27 mouse cellular contexts compared by ENCODE assay signal in genomic region chr17:12337156-12337555, GRCm38 (mm10). TPM values are rescaled to one million over a fixed set of nuclear protein-coding genes. Genes with fewer than 3 reads are reported as not detected.
DNase-seq lines count a peak whose midpoint lies in the region; ATAC-seq lines count a peak whose summit lies in the region.
"Had no signal": no experiment of that assay in that cellular context is flagged by ENCODE, and none has a peak within 500 bp of the region (broad histone marks: within the 10 kb centered on the region; RNA-seq: fewer than 3 reads in every experiment).

No protein-coding gene starts in this region.

- no peak overlapping the region for H3K4me3 ChIP-seq in kidney, embryonic 14.5 days (ENCODE audit: low read length)
- H3K4me3 ChIP-seq in kidney, embryonic 16.5 days (ENCODE audit: low read length): no peak overlapping the region
- H3K4me3 ChIP-seq: embryonic facial prominence, embryonic 10.5 days; forebrain, embryonic 10.5 days; heart, embryonic 10.5 days; limb, embryonic 10.5 days; liver, embryonic 15.5 days; lung, embryonic 15.5 days; neural tube, embryonic 12.5 days had no signal

- no peak overlapping the region for H3K27ac ChIP-seq in kidney, embryonic 14.5 days (ENCODE audit: low read depth, low read length)
- peak overlapping the region; percentile 39; the same call in 1 of the 2 replicates for H3K27ac ChIP-seq in kidney, embryonic 16.5 days (ENCODE audit: low read length)
- H3K27ac ChIP-seq: embryonic facial prominence, embryonic 10.5 days; forebrain, embryonic 10.5 days; heart, embryonic 10.5 days; limb, embryonic 10.5 days; liver, embryonic 15.5 days; lung, embryonic 15.5 days; neural tube, embryonic 12.5 days had no signal

- WGBS in kidney, embryonic 14.5 days: 76% methylated on average over 4 of the region's 4 CpGs
- WGBS in kidney, embryonic 16.5 days: 64% methylated on average over 4 of the region's 4 CpGs
- 20% methylated on average over 4 of the region's 4 CpGs for WGBS in large intestine, adult 2 months

- H3K9ac ChIP-seq in kidney, embryonic 14.5 days (ENCODE audit: low read depth, low read length): no peak overlapping the region
- no peak overlapping the region for H3K9ac ChIP-seq in kidney, embryonic 16.5 days (replicated peaks; ENCODE audit: low read length)
- H3K9ac ChIP-seq: liver, embryonic 15.5 days; lung, embryonic 15.5 days; neural tube, embryonic 12.5 days had no signal

- peak; percentile 73 for DNase-seq in kidney, adult 11 months
- peak; percentile 85 for DNase-seq in large intestine, adult 2 months (ENCODE audit: low read depth, low spot score)
- DNase-seq in cerebellum, adult 9-10 months: no peak
- DNase-seq in urinary bladder, adult 18-20 months (ENCODE audit: low spot score in 2 of 2): no peak
- DNase-seq in heart, adult 8-10 months (ENCODE audit: low spot score): no peak
- DNase-seq: adrenal gland, postnatal 36 days; cerebellum, adult 9-11 months; heart, postnatal 4 days; liver; lung, postnatal 36 days; midbrain, embryonic 14.5 days; right cerebral cortex, postnatal 14 days; spleen, adult 18-20 months had no signal

- no peaks in the 10 kb centered on the region for H3K27me3 ChIP-seq in kidney, embryonic 14.5 days (ENCODE audit: control insufficient read depth, insufficient read depth, low read length)
- H3K27me3 ChIP-seq in kidney, embryonic 16.5 days (ENCODE audit: insufficient read depth, low read length): no peaks in the 10 kb centered on the region
- H3K27me3 ChIP-seq: lung, embryonic 15.5 days; neural tube, embryonic 12.5 days had no signal

- no peaks in the 10 kb centered on the region for H3K4me1 ChIP-seq in kidney, embryonic 14.5 days (ENCODE audit: control insufficient read depth, insufficient read depth, low read length)
- no peaks in the 10 kb centered on the region for H3K4me1 ChIP-seq in kidney, embryonic 16.5 days (ENCODE audit: insufficient read depth, low read length)
- H3K4me1 ChIP-seq: embryonic facial prominence, embryonic 10.5 days; heart, embryonic 10.5 days; limb, embryonic 10.5 days; liver, embryonic 15.5 days; lung, embryonic 15.5 days; neural tube, embryonic 12.5 days had no signal

- H3K4me2 ChIP-seq in kidney, embryonic 14.5 days (replicated peaks; ENCODE audit: low read depth, low read length): no peak overlapping the region
- H3K4me2 ChIP-seq in kidney, embryonic 16.5 days (replicated peaks; ENCODE audit: low read depth, low read length): no peak overlapping the region
- H3K4me2 ChIP-seq: liver, embryonic 15.5 days; lung, embryonic 15.5 days; neural tube, embryonic 12.5 days had no signal

- H3K36me3 ChIP-seq in kidney, embryonic 14.5 days (ENCODE audit: control insufficient read depth, insufficient read depth, low read length): no peaks in the 10 kb centered on the region
- no peaks in the 10 kb centered on the region for H3K36me3 ChIP-seq in kidney, embryonic 16.5 days (ENCODE audit: insufficient read depth, low read length)
- H3K36me3 ChIP-seq: embryonic facial prominence, embryonic 10.5 days; forebrain, embryonic 10.5 days; heart, embryonic 10.5 days; limb, embryonic 10.5 days; liver, embryonic 15.5 days; lung, embryonic 15.5 days; neural tube, embryonic 12.5 days had no signal

- ATAC-seq in kidney, embryonic 14.5 days (ENCODE audit: low FRiP score, low TSS enrichment): no peak
- peak; percentile 82 for ATAC-seq in kidney, embryonic 16.5 days (ENCODE audit: low FRiP score, low TSS enrichment)
- no peak for ATAC-seq in megakaryocyte, adult 5-6 weeks (ENCODE audit: poor library complexity, severe bottlenecking)
- ATAC-seq: hindbrain, embryonic 16.5 days had no signal

- no peaks in the 10 kb centered on the region for H3K9me3 ChIP-seq in kidney, embryonic 14.5 days (ENCODE audit: control insufficient read depth, low read length)
- no peaks in the 10 kb centered on the region for H3K9me3 ChIP-seq in kidney, embryonic 16.5 days (ENCODE audit: low read length)
- H3K9me3 ChIP-seq: embryonic facial prominence, embryonic 10.5 days; forebrain, embryonic 10.5 days; heart, embryonic 10.5 days; limb, embryonic 10.5 days; liver, embryonic 15.5 days; lung, embryonic 15.5 days; neural tube, embryonic 12.5 days had no signal

RNA-seq across cellular contexts. Expression of gene Map3k4, which starts 18.6 kb away (rescaled TPM):
- 46.4 and 53.0 TPM in 2 replicates for polyA plus RNA-seq in kidney, embryonic 14.5 days (2014; fragmentation: Nextera tagmentation; extraction: Ambion mirVana)
- polyA plus RNA-seq in kidney, embryonic 16.5 days (2015; fragmentation: Nextera tagmentation; extraction: Ambion mirVana): 36.0 and 38.8 TPM in 2 replicates
- polyA plus RNA-seq in large intestine, adult 2 months (2012; rRNA removed): 12.3 and 23.4 TPM in 2 replicates
- 10 to 100 TPM; 39.7 to 57.5 (median 49.8) TPM for total RNA-seq in heart, adult 8-10 months (2022)
- total RNA-seq in megakaryocyte, adult 5-6 weeks (2015): 10.4 and 11.3 TPM in 2 replicates
- 19.9 and 22.0 TPM in 2 replicates for total RNA-seq in megakaryocyte, adult 5-6 weeks (2017)

RNA-seq across cellular contexts. Expression of gene Plg, which starts 41.3 kb away (rescaled TPM):
- polyA plus RNA-seq in kidney, embryonic 14.5 days (2014; fragmentation: Nextera tagmentation; extraction: Ambion mirVana): not detected in 2 replicates
- polyA plus RNA-seq in kidney, embryonic 16.5 days (2015; fragmentation: Nextera tagmentation; extraction: Ambion mirVana): 0.75 and 1.0 TPM in 2 replicates
- 0.05 and 0.09 TPM in 2 replicates for polyA plus RNA-seq in large intestine, adult 2 months (2012; rRNA removed)
- not detected for total RNA-seq in heart, adult 8-10 months (2022)
- 0.32 TPM in 1 of 2 replicates, not detected in the other for total RNA-seq in megakaryocyte, adult 5-6 weeks (2015)
- 0.08 and 1.0 TPM in 2 replicates for total RNA-seq in megakaryocyte, adult 5-6 weeks (2017)
- total RNA-seq: layer of hippocampus, postnatal 14 days; megakaryocyte-erythroid progenitor cell, adult 5-6 weeks had no signal
- polyA plus RNA-seq: embryonic facial prominence, embryonic 10.5 days; forebrain, embryonic 10.5 days; hindbrain, embryonic 16.5 days; limb, embryonic 10.5 days; midbrain, embryonic 14.5 days; urinary bladder, adult 2 months had no signal

Comparison
In these comparisons a context has a peak if more than half of its experiments do, and no peak if none do; other contexts are left out.
1. DNase-seq: peak in kidney, adult 11 months (single experiment) and large intestine, adult 2 months (single experiment); none in cerebellum, adult 9-10 months (single experiment), urinary bladder, adult 18-20 months (0 of 2) and heart, adult 8-10 months (single experiment).